Mouse (Mus musculus) B cell, adult 2 months (primary cell): ENCODE measurements around the gene Olfr307.
"Not testable (repeated sequence)": the region's sequence is repeated elsewhere in the genome, so short reads cannot be mapped to it uniquely, and the experiment has no call there.

Experiments
- DNase-seq, 2 experiments: peaks; one replicate each; pipeline ENCODE4 v3.0.0; 2022

Gene Olfr307

DNA sequence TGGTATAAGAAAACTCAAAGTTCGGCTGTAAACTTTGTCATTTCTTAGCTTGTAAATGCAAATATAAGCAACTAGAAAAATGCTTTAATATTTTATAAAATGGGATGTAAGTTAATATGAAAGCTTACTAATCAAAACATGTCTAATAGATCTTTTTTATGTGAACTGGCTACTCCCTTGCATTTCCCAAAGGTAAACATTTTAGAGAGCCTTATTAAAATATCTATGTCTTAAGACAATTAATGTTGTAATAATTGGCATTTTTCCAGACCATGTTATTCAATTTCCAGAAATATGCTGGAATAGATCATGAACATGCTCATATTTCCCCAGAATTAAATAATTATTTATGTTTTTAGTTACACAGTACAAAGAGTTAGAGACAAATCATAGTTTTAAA, at the start of gene Olfr307:
TSS of gene Olfr307 (minus strand) at position 101 of the 400 bp plus-strand sequence.
- DNase-seq = no peak

DNA sequence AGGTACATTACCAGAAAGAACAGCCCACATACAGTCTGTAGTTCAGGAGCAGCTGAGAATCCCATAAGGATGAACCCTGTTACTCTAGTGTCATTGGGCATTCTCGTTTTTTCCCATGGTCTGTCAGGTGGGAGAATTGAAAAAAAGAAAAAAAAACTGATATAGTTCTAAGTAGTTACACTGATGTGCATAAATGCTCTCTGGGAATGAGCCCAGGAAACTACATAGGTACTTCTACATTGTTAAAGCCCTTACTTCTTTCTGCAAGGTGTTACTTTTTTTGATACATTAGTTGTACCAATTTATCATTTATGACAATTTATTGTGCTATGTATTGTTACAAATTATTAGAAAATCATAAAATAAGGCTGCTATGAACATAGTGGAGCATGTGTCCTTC, 49.2 kb upstream of the Olfr307 start, which contains the start of gene Olfr304:
TSS of gene Olfr304 (minus strand) at position 101 of the 400 bp plus-strand sequence.
- no peak for DNase-seq

DNA sequence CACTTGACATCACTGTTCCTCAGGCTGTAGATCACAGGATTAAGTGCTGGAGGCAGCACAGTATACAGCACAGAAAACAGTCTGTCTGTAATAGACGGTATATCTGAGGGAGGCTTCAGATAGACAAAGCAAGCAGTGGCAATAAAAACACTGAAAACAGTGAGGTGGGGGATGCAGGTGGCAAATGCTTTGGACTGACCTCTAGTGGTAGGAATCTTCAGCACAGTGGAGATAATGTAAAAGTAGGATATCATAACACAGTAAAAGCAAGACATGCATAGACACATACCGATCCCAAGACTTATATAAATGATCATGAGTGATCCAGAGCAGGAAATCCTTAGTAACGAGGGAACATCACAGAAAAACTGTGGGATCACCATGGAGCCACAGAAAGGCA, 48.4 kb upstream of the Olfr307 start:
- DNase-seq = no peak

DNA sequence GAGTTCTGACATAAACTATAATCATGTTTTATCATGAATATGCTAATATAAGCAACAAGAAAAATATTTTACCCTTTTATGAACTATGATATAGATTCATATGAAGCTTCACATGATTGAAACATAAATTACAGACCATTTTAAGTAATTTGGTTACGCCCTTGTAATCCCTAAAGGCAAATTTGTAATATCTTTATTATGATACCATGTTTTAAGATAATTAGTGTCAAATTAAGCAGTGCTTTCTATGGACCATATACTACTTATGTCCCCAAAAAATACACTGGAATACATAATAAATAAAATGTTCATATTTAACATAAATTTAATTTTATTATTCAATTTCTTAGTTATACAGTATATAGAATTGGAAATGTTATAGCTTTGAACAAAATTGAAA, 29.4 kb upstream of the Olfr307 start, which contains the start of gene Olfr305:
TSS of gene Olfr305 (minus strand) at position 101 of the 400 bp plus-strand sequence.
- no peak for DNase-seq

DNA sequence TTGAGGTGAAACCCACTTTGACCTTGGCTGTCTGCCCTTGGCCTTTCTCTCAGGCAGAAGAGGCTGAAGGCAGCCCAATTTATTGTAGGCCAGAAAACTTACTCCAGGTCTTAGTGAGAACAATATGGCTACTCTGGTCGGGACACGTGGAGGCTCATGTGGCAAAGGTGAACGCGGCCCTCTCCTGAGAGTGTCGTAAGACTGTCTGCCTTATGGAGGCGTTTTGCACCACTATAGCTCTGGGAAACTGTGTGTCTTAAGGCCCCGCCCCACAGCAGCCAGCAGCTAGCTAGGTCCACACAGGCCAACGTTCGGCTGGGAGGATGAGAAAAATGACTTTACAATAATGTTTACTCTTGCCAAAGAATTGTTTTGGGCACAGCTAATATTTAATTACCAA, 8.9 kb upstream of the Olfr307 start:
- DNase-seq = not testable (repeated sequence)

DNA sequence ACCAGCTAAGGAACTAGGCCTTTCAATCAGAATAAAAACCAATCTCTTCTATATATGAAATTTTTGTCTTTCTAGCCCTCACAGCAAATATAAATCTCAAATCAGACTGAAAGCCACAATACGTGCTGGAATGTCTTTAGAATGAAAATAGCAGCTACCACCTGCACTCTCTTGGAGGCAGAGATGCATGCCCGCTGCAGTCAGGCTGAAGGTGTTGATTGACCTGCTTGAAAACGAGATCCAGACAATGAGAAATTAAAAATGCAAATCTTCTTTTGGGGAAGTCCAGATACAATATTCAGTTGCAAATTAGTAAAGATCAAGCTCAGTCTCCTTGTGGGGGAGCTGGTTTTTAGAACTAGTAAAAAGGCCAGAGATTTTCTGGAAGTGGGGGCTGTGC, 6.9 kb upstream of the Olfr307 start:
- DNase-seq = no peak

DNA sequence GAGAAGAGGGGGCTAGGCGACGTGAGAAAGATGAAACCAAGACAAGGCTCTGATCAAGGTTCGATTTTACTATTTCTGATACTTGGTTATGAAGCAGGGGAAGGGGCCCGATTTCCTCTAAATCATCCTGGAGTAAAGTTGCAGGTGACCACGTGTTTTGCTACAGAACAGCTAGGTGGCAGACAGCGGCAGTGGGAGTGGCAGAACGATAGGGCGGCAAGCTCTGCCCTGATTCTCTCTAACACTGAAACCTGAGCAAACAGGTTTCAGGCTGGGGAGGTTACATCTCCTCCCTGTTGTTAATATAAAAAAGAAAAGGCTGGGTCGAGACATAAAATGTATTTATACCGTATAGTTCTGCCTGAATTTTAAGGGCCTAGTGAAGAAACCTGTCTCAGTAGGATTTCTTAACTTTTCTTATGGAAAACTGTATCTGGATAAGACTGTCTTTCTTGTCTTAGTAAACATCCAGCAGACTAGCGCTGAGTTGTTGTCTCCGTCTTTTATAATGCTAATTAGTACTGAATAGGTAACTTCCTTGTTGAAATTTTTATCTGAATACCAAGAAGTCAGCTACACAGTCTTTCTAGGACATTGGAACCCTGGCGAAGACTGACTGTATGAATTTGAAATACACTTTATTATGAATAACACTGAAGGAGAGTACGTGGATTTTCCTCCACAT, 5.6 kb upstream of the Olfr307 start:
- no peak for DNase-seq

DNA sequence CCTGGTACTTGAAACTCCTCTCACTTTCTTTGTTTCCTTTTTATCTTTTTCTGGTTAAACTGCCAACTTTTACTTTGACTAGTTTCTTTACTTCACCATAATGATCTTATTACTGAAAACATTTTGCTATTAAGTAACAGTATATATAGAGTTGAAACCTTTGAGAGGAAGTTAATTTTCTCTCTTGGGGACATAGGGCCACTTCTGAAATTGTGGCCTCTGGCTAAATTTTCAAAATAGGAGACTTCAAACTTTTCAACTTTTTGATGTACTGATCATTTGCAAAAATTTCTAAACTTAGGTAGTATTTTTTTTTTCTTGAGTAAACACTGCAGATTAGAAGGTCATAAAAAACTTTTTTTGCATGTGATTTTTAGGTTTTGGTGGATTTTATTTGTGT, 11.9 kb downstream of the Olfr307 start, which contains the start of gene Olfr308:
TSS of gene Olfr308 (minus strand) at position 101 of the 400 bp plus-strand sequence.
- no peak for DNase-seq

DNA sequence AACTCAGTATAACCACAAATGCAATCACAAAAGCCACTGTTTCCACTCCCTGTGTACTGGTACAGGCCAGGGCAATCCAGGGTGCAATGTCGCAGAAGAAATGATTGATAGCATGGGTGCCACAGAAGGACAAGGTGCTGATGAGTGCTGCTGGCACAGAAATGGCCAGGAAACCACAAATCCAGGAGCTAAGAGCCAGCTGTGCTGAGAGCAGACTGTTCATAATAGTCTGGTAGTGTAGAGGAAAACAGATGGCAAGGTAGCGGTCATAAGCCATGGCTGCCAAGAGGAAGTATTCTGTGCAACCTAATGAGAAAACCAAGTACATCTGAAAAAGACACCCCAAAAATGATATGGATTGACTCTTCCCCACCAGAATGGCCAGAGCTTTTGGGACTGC, 16.1 kb downstream of the Olfr307 start:
- DNase-seq = no peak

DNA sequence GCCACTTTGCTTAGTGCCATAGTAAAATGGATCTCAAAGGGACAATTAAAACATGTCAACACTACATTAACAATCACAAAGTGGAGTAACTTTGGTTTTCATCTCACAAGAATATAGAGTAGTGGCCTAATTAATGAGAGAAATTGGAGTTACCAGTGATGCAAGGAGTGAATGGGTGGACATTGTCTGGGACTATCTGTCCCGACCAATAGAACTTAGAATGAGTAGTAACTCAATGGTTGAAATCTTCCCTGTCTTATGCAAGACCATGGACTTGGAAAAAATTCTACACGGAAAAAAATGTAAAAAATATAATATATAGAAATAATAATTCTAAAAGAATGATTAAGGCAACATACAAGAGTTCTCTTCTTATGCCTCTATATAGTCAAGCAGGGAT, 23.8 kb downstream of the Olfr307 start, which contains the start of gene Olfr309:
TSS of gene Olfr309 (minus strand) at position 101 of the 400 bp plus-strand sequence.
- no peak for DNase-seq
